Mouse (Mus musculus) gastrocnemius, postnatal 14 days (tissue): Measurements from ENCODE around the gene Tmem52. TPM values are rescaled to one million over a fixed set of nuclear protein-coding genes. Genes with fewer than 3 reads are reported as not detected.
A peak's percentile ranks its signal among the peaks of the same experiment; 100 is the strongest.
"Not testable (repeated sequence)": the region's sequence is repeated elsewhere in the genome, so short reads cannot be mapped to it uniquely, and the experiment has no call there.

Source experiments
- DNase-seq: peaks from one replicate; pipeline ENCODE4 v3.0.0; 2021; ENCODE audit warnings: mixed read lengths
- intact Hi-C: fragments of 180-260 bp; cut with DNase I; formaldehyde crosslinking; loops from one replicate; pipeline ENCODE4 v1.15.1; 2025; ENCODE audit warnings: low total_unique reads
- total RNA-seq, 2 experiments: library from RNA; stranded (reverse); gene quantifications; 2 replicates each; pipeline ENCODE4 v1.2.3; 2021

Tmem52 gene
- total RNA-seq, 2 experiments from 2014 or later = 254 to 329 TPM

GRCm38 (mm10) chr4:155470263-155470953 is 1.5 kb downstream of the Tmem52 start:
- no peak for DNase-seq
- intact Hi-C loops = no loop called here

DNA sequence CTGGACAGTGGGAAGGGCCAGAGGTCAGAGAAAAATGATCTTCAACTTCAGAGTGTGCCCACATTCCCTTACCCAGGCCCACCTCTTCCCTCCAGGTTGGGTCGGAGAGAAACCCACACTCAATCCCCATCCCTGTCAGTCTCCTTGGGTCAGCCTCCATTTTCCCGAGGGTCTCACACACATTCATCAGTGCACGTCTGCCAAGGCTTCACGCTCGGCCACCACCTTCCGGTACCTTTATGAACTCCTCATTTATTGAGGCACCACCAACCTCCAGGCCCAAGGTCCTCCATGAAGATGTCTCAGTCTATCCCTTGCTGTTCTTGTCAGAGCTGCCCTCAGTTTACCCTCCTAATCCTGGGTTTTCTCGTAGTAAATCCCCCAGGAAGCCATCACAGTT is 2.1 kb downstream of the Tmem52 start:
- intact Hi-C loops = no loop called here
- no peak for DNase-seq

DNA sequence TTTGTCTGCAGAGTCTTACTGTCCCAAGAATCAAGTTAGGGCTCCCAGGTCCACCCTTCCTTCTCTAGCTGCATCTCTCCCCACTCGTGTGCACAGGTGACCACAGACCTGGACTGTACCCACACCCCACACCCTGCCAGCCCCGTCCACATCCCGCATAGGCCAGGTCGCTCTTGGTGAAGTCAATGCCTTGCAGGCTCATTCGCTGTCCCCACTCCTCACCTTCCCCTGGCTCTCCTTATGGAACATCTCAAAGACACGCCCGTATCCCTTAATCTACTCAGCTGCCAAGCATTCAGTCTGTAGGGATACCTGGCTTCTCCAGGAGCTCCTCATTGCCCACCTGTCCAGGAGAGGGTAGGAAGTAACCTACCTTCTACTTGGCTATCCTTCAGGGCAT is 2.5 kb downstream of the Tmem52 start:
- no peak for DNase-seq
- intact Hi-C loops = no loop called here

DNA sequence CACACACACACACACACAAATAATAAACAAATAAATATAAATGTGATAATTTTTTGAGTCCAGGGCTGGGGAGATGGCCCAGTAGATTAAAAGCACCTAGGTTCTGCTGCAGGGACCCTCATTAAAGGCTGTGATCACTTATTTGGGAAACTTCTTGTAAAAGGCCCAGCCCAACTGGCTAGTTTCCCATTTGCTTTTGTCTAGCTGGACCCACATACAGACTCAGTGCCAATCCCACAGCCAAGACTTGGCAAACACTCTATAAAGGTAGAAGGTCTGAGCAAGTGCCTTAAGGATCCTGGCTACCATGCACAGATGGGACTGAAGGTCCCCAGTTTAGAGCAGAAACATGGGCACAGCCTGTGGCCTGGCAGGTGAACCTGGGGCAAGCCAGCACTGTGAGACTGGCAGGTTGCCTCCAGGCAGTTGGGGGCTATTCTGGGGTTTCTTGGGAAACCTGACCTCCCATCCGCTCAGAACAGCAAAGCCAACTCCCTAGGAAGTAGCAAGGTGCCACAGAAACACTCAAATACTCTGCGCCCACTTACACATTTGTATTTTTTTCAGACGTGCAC is 3.9 kb downstream of the Tmem52 start:
- intact Hi-C loops = no loop called here
- peak; percentile 64 for DNase-seq

- DNase-seq = peak; percentile 69
- intact Hi-C loops = no loop called here
These were observed 4.4 kb downstream of the Tmem52 start for GRCm38 (mm10) chr4:155473319-155473718.

DNA sequence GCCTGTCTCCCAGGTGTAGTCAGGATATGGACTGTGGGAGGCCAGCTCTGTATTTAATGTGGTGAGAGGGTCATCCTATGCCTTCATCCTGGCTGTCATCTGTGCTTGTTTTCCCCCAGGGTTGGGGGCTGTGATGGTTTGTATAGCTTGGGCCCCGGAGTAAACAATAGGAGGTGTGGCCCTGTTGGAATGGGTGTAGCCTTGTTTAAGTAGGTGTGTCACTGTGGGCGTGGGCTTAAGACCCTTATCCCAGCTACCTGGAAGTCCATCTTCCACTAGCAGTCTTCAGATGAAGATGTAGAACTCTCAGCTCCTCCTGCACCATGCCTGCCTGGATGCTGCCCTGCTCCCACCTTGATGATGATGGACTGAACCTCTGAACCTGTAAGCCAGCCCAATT is 4.9 kb downstream of the Tmem52 start:
- intact Hi-C loops, DNase-seq: not testable (repeated sequence)

GRCm38 (mm10) chr4:155481381-155482124 is 12.6 kb downstream of the Tmem52 start:
- intact Hi-C loops = loop anchor here (5.0 kb wide), 1 partner anchor 101 kb away; no protein-coding TSS in a partner anchor
- DNase-seq = peak; percentile 82

DNA sequence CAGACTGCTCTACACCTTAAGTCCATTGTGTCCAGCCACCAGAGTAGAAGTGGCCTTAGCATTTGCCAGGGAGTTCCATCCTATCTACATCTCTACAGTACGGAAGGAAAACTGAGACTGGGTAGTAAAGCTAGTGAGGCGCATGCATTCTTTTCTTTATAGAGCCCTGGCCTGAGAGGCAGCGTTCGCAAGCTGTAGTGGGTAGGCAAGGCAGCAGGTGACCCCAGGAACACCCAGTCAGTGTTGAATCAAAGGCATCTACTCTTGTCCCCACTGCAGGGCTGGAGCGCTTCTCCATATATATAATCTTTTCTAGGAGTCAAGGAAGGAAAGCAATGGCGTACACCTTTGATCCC is 13.2 kb downstream of the Tmem52 start:
- no peak for DNase-seq
- intact Hi-C loops = loop anchor here (5.0 kb wide), 1 partner anchor 100 kb away; no protein-coding TSS in a partner anchor

DNA sequence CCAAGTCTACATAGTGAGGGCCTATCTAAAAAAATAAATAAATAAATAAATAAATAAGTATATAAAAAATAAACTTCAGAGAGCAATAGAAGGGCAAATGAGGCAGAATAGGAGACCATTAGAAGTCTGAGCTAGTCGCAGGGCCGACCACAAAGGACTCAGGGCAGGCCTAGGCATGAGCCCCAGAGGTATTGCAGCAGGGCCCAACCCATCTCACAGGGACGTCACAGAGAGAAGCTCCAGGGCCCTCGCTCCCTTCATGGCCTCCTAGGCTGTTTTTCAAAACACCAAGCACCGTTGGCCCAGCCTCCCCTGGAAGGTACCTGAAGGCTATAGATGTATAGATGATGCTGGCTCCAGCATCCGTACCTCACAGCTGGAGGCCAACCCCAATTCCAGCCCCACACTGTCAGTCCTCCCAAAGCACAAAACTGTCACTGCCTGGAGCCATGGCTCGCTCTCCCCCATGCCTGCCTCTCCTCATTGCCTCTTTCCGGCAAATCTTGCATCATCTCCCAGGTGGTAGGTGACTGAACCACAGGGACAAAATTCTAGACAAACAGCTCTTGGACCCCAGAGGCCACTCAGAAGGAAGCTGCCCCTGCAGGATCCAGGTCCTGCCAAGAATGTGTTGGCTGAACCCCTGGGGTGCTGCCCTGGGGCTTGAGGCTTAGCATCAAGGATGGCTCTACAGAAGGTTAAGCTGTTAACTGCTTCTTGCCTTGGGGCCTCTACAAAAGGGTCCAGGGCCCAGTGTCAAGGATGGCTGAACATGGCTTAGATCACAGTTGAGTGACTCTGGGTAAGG is 14.0 kb downstream of the Tmem52 start:
- no peak for DNase-seq
- intact Hi-C loops = loop anchor here (5.0 kb wide), 1 partner anchor 99 kb away; no protein-coding TSS in a partner anchor

- intact Hi-C loops = no loop called here
- DNase-seq = no peak
These were observed 16.6 kb downstream of the Tmem52 start for GRCm38 (mm10) chr4:155485521-155485920.

DNA sequence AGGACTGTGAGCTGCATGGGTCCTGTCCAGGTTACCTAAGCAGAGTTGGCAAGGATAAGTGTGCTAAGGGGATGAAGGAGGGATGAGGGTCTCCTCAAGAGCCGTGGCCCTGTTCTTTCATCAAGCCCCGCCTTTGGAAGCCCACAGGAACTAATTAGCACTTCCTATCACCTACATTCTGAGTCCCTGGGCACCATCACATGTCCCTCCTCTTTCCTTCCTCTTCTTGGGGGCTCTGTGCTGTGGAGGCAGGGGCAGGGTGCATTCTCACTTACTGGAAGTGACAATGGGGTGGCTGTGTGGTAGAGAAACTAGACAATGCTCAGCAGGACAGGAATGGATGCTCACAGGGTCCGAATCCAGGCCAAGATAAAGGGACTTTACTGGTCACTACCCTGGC is 18.8 kb downstream of the Tmem52 start:
- intact Hi-C loops = no loop called here
- no peak for DNase-seq

- intact Hi-C loops = no loop called here
- DNase-seq = no peak
These were observed 19.5 kb downstream of the Tmem52 start for GRCm38 (mm10) chr4:155488232-155489025.

- no peak for DNase-seq
- intact Hi-C loops = no loop called here
These were observed 20.4 kb downstream of the Tmem52 start for GRCm38 (mm10) chr4:155489101-155489970.

DNA sequence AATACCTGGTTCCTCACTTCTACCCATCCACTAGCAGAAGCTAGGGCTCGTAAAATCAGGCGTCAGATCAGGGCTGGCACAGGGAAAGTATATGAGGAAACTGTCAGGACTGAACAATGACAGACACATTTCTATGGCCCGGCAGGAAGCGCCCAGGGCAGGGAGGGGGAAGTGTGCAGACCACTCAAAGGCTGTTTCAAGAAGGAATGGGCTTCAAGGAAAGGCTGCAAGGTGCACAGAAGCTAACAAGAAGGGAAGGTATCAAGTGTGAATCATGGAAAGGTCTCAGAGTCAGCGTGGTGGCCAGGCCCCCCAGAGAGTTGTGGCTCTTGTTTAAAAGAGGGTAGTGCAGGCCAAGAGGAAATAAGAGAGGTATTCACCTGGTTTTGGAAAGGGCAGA is 21.5 kb downstream of the Tmem52 start:
- intact Hi-C loops = no loop called here
- no peak for DNase-seq

GRCm38 (mm10) chr4:155490990-155491504 is 22.1 kb downstream of the Tmem52 start, which contains the start of gene Gnb1:
Gene Gnb1 (plus strand): TSS chr4:155491361.
- intact Hi-C loops = no loop called here
- DNase-seq = peak; percentile 95

GRCm38 (mm10) chr4:155491529-155492130 is 22.7 kb downstream of the Tmem52 start:
- intact Hi-C loops = no loop called here
- no peak for DNase-seq

DNA sequence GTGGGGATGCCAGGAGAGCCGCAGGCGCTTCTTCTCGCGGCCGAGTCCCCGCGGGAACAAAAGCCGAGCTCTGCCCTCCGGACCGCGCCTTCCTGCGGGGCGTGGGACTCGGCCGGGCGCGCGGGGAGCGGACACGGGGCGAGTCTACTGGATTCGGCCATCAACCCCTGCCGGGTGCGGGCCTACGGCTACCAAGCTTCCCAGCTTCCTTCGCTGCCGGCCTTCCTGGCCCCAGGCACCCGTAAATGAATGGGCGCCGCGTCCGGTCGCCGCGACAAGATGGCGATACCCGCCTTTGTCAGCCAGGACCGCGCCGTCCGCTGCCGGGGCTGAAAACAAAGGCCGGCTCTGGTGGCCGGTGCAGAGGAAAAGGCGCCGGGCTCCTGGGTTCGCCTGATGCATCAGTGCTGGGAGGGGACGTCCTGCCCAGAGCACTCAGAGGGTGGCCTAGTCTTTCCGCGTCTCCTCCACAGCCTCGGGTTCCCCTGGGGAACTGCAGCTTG is 23.3 kb downstream of the Tmem52 start:
- peak; percentile 61 for DNase-seq
- intact Hi-C loops = no loop called here
